Mouse (Mus musculus): ENCODE measurements around the gene Ints14. TPM values are rescaled to one million over a fixed set of nuclear protein-coding genes. Genes with fewer than 3 reads are reported as not detected.

The Ints14 gene
- 10 to 100 TPM; 12.8 to 17.2 (median 14.2) TPM for total RNA-seq (2022)

DNA sequence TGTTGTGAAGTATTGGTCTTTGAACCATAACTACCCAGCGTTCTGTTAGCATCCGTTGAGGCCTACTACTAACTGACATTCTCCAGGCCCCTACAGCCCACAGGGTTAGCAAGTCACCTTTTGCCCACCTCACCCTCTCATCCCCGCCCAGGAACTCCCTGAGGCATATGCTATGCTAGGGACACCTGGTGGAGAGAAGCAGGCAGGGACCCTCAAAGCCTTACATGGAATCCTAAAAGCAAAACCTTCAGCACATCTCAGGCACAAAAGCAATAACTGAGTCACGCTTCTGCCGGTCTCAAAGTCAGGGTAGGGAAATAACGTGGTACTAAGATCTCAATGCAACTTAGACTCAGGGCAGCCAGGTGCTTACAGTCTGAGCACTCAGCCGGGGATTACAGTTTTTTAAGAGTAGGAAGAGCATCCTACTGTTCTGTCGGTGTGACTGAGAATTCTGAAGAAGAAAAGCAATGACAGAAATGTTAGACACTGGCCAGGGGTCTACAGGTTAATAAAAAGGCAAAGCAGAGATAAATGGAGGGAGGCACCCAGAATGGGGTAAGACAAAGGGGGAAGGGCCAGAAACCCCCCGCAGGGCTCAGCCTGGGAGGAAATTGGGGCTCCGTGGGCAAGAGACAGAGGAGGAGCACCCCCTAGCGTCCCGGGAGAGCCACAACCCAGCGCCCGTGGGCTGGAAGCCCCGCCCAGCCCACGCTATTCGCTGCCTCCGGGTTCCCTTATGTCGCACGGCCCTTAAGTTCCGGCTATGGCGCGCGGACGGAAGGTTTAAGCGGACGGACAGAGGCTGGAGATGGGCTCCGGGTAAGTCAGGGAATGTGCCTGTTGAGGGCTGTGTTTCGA lies at the start of gene Ints14:
Gene Ints14 (plus strand): TSS at position 789 of the 861 bp plus-strand sequence.
- DNase-seq (ENCODE audit: low spot score), result peak; percentile 97

DNA sequence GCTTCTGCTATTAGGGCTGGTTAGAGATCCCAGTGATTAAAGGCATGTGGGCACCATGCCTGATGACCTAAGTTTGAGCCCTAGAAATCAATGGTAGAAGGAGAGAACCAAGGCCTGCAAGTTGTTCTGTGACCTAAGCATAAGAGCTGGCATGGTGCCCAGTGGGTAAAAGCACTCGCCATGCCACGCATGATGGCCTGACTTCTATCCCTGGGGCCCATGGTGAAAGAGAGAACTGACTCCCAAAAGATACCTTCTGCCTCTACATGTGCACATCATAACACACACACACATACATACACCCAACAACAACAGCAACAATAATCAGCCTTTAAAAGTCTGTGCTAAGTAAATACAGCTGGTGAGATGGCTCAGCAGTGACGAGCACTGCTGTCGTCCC lies 47.3 kb upstream of the Ints14 start:
- DNase-seq (ENCODE audit: low spot score), result no peak

DNA sequence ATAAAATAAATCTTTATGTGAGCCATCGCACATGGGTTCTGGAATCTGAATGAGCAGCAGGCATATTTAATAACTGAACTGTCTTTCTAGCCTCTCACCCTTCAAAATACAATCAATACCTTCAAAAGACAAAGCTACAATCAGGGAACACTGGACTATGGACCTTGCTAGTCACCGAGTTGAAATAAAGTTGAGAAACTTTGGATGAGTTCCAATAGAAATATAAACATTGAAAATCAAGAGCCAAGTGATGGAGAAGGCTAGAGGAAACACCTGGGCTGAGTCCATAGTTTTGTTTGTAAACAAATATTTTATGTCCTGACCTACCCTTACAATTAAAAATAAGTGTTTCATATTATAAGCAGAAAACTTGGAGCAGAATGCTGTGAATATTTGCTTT lies 46.7 kb upstream of the Ints14 start:
- no peak for DNase-seq (ENCODE audit: low spot score)

DNA sequence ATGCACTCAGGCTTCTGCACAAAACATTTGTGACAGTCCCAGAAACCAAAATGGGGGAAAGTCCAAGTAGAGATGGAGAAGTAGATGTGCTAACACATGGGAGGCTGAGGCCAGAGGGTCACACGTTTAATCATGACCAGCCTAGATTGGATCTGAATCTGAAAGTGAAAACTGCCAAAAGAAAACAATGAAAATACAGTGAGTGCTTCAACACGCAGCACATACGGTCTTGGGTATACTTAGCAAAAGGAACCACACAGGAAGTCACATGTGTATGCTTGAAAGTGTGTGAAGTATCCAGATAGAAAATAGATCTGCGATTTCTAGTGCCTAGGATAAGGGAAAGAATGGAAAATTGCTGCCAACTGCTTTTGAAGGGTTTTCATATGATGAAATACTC lies 46.1 kb upstream of the Ints14 start:
- DNase-seq (ENCODE audit: low spot score), result no peak

DNA sequence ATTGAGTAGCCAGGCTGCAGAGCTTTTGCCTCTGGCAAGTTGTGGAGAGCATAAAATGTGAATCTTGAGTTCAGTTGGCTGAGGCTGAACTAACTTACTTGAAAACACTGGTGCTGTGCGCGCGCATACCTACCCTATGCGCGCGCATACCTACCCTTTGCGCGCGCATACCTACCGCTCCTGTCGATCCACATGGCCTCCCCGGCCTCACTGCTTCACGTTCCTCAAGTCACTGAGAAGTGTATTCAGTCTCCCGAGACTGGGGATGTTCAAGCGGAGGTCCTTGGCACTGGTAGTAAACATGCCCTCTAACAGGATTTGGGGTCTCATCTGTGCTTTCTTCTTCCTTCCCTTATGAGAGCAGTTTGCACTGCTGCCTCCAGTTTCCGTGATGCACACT lies 42.1 kb upstream of the Ints14 start:
- no peak for DNase-seq (ENCODE audit: low spot score)

DNA sequence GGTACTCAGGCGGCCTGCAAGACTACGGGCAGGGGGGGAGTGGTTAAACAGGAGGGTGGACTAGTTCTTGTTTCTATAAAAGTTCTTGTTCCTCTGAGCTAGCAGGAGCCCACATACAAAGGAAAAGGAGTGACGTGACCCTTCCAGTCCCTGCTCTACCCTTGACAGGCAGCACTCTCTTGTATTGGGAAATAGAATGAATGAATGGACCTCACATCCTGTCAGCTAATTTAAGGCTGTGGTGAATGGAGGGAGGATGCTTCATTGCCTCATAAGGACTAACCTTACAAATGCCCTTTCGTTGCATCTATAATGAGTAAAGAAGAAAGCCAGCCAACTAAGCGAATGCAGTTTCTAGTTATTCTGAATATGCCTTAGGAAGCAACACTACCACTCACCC lies 34.9 kb upstream of the Ints14 start:
- DNase-seq (ENCODE audit: low spot score), result no peak

DNA sequence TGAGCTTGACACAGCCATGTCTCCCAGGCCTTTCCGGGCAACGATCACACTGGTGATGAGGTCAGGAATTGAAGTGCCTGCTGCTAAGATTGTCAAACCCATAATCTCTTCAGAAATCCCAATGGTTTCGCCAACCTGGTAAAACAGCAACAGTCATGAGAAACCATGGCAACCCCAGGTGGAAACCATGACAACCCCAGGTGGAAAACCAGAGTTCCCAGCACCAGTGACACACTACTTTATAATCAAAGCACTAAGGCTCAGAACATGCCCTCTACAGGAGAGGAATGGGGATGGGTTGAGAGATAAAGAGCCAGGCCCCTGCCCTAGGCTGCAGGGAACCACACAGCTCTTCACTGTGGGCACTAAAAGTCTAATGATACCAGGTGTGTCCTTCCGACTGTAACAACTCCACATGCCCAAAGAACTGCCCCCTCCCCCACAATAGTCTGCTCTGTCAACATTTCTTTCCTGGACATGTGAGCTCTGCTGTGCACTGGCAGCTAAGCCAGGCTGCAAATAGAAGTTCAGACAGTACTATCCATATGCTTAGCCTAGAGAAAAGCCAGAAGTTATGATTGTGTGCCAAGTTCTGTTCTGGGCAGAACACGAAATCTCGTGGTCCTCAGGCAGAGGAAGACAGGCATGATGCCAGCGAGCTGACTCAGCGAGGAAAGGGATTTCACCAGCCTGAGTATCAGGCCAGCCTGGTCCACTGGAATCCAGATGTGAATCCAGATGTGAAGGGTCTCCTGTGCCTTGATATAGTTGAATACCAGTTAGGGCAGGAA lies 34.3 kb upstream of the Ints14 start:
- DNase-seq (ENCODE audit: low spot score), result peak; percentile 66

DNA sequence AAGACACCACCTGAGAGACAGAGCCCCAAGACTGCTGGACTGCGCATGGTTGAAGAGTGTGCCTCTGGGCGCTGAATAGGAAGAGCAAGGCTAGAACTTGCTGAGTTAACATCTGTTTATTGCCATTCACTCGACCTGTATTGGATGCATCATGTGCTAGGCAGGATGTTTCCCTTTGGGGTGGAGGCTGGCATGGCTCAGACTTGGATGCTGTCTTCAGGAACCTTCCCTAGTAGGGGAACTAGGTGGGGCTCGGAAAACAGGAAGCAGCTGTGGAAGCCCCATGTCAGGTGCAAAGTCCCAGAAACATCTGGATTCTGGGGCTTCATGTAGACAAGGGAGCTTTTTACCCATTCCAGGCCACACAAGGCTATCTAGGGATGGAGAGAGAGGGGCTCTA lies 30.4 kb upstream of the Ints14 start:
- peak; percentile 43 for DNase-seq (ENCODE audit: low spot score)

DNA sequence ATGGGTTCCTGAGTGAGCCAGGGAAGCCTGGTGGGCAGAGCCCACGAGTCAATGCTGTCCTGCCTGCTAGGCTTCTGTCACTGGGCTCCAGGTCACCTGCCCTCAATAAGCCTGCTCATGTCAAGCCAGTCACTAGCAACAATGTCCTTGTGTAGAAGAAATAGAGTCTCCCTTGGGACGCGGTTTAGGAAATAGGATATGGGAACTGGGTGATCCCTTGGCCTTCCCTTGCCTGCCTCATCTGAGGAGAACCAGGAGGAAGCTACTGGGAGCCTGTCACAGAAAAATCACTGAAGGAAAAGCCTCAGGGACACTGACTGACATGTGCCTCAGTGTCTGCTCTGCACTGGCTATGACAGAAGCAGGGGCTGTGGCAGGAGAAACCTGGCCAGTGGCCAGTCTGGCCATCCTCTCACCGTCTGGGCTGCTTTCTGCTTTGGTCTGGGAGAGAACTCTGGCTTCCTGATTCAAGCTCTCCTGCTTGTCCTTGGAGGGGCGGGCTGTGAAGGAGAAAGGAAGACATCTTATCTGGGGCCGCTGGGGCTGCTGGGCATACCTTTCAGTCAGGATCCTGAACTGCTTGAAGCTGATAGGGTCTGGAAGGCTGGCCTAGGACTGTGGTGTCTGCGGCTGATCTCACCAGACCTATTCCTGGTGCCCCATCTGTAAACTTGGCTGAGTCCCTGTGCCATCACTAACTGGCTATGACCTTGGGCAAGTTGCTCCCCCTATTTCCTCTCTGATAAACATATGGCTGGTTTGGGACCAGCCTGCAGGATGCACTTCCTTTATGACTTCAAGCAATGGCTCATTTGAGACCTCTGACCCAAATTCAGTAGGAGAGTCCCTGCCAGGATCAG lies 28.7 kb upstream of the Ints14 start:
- peak; percentile 44 for DNase-seq (ENCODE audit: low spot score)

DNA sequence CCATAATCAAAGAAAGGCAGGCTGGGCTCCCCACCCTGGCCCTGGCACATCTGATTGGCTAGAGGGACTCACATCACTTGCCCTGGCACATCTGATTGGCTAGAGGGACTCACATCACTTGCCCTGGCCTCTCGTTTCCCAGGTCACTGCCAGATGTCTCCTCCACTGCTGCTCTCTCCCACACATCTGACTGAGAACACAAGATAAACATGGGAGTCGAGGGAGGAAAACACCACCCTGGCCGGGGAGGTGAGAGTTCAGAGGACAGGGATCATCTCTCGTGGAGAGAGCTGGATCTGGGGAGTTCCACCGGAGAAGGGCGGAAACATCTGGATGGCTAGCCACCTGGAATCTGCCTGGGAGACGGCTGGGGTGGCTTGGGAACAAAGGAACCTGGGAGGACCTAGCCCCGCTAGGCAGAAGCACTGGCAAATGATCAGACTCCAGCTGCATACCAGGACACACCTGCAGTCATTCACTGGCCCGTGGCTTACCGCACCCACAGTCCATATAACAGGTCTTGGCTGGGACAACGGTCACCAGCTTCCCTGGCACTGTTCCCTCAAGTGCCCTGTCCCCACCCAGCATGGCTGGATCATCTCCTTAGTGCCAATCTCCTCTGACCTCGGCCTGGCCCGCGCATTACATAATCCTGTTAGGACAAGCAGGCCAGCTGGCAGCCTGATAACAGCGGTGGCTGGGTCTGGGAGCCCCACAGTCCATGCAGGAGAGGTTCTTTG lies 26.5 kb upstream of the Ints14 start:
- DNase-seq (ENCODE audit: low spot score), result peak; percentile 69

DNA sequence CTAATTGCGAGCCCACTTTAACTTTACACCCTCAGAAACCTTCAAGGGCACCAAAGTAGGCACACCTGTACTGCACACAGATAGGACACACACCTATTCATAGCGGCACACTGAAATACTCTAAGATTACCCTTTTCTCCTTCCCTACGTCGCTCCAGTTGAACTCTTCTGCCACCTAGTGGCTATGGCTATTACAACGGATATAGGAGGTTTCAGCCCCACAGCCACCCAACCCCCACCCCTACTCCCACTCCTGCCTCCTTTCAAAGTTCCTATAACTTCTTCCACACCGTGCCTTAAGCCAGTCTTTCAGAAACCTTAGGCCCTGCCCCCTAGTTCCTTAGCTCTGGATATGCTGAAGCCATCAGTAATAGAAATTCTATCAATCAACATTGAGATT lies 24.2 kb upstream of the Ints14 start:
- peak; percentile 66 for DNase-seq (ENCODE audit: low spot score)

DNA sequence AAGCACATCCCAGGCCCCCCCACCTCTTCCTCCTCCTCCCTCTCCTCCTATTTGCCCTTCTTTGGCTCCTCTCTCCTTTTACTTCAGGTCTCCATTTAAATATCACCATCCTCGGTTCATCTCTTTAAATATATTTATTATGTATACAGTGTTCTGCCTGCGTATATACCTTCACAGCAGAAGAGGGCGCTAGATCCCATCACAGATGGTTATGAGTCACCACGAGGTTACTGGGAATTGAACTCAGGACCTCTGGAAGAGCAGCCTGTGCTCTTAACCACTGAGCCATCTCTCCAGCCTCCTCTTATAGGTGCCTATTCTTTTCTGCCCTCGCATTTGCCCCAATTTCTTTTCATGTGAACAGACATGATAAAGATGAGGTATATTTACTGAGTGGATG lies 23.2 kb upstream of the Ints14 start:
- no peak for DNase-seq (ENCODE audit: low spot score)

DNA sequence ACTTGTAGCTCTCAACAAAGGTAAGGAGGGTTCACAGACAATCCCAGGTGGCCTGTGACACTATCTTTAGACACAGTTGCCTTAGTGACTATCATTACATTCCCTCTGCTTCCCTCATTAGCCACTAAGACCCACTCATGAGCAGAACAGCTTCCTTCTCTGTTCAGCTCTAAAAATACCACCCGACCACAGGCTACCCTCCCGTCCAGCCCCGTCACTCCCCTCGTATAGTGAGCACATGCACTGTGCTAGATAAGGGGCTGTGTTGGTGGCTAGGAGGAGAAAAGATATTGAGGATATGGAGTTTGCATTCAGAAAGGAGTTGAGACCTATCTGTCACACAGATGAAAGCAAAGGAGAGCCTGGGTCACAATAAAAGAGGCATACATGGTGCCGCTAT lies 22.2 kb upstream of the Ints14 start:
- no peak for DNase-seq (ENCODE audit: low spot score)

DNA sequence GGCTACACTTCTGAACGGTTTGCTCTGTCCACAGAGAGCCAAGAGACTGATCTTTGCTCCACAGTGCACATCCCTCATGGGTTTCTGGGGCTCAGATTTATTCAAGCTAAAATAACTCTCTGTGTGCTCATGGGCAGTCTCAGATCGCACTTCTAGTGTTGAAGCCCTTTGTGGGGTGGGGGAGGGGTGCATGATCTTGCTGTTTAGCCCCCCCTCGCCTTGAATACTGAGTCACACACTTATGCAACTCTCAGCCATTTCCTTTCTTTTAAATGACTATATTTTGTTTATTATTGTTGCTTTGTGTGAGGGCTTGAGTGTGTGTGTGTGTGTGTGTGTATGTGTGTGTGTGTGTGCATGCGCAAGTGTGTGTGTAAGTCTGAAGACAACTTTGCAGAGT lies 21.4 kb upstream of the Ints14 start:
- DNase-seq (ENCODE audit: low spot score), result no peak

DNA sequence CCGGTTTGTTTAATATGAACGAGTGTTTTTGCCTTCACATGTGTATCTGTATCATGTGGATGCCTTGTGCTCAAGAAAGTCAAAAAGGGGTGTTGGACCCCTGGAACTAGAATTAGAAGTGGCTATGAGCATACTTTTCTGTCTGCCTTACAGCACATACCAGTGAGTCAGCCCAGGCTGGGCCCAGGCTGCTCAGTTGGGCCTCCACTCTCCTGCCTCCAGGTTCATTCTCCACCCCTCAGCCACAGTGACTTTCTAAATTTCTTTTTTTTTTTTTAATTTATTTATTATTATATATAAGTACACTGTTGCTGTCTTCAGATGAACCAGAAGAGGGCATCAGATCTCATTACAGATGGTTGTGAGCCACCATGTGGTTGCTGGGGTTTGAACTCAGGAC lies 20.9 kb upstream of the Ints14 start:
- DNase-seq (ENCODE audit: low spot score), result no peak

DNA sequence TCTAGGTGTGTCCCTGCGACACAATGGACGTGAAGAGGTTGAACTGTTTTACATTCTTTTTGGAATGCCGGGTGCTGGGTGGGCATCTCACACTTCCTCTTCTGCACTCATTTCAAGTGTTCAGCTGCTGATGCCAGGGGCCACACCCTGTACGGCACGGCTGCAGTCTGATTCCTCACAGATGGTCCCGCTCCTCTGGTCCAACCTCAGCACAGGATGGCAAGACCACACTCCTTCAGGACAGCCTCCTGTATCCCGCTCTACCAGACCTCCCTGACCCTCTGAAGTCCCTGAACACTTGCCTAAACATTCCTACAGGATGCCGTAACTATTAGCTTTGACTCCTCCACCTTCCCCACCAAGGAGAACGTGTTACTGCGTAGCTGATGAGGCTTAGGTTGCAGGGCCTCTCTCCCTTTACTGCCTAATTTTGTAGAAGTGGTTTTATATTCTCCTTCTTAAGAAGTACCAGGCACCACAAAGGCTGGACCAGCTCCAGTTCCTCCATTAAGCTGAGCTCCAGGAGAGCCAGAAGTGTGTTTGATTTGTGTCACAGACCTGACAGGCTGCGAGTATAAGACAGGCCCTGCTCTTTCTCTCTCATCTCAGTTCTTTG lies 19.9 kb upstream of the Ints14 start:
- DNase-seq (ENCODE audit: low spot score), result no peak

DNA sequence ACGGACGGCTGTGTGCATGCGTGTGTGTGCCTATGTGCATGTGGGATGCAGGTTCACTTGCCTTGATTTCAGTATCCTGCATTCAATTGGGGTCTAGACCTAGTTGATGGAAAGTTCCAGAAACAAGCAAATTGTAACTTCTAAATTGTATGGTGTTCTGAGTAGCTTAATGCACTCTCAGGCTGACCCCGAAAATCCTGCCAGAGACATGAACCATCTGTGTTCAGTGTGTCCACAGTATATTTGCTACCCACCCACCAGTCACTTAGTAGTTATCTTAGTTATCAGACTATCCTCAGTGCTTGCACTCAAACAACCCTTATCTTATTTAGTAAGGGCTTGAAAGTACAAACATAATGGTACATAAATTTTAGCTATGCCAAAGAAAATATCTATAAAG lies 19.1 kb upstream of the Ints14 start:
- no peak for DNase-seq (ENCODE audit: low spot score)

DNA sequence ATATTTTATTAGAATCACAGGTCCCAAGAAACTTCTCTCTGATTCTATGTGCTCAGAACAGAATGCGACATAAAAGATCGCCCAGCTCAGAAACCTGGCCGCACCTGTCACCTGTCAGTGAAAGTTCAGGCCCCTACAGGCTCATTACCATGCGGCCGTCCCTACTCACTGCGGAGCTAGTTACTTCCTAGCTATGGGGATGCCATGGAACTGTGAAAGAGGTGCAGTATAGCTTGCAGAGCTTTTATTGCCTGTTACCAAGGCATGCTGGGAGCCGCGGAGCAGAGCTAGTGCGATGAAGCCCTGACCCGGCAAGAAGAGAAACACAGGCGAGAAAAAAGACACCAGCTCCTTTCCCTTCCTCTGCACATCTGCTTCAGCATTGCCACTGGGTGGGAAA lies 16.7 kb upstream of the Ints14 start:
- no peak for DNase-seq (ENCODE audit: low spot score)

DNA sequence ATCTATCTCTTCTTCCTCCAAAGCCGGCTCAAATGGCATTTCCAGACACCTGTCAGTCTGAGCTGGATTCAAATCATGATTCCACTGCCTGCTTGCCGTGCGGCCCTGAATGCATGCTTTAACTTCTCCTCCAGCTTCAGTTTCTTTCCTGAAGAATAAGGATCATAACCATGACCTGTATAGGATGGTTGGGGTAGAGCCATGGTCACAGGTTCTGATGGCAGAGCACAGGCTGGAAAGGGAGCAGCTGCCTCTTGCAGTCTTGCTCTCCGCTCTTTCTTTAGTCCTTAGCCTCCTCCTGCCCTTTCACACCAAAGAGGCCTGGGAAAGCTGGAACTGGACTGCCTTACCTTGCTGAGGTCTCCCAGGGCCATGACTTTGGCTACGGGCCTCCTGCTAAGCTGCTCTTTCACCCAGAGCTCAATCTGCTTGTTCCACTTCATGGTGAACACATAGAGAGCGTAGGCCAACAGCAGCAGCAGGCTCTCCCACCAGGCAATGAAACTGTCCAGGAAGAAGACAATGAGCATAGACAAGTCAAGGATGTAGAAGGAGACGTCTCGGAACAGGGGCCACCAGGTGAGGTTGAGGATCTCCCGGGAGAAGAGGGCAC lies 13.1 kb upstream of the Ints14 start:
- no peak for DNase-seq (ENCODE audit: low spot score)

DNA sequence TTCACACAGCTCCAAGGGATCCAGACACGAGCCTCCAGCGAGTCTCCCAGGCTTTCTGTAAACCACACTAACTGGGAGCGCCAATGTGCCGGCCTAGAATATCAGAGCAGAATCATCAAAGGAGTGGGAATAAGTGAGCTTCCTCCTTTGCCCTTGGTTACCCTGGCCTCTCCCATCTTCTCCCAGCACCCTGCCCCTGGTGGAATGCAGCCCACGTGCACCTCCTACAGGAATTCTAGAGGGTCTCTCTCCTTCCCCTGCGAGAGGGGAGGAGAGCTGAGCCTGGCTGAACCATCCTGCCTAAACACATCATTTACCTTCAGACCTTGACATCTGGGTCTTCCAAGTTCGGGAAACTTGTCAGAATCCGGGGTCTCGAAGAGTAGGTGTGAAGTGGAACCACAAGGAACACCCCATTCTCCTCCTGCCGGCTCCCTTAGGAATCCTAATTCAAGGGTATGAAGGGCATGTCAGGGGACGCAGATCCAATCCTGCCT lies 9.5 kb upstream of the Ints14 start, which contains the start of gene Slc24a1:
Gene Slc24a1 (minus strand): TSS at position 447 of the 497 bp plus-strand sequence.
- no peak for DNase-seq (ENCODE audit: low spot score)

Data from heart, adult 8-10 months (tissue).